Mouse (Mus musculus): ENCODE results near the gene Pah. TPM values are rescaled to one million over a fixed set of nuclear protein-coding genes. Genes with fewer than 3 reads are reported as not detected.

The Pah gene
- total RNA-seq (2021): 4.9 TPM in 1 of 2 replicates, not detected in the other
- long read RNA-seq, transcript Pah-201 (13 exons, 2,142 nt): major isoform, 374 of 412 reads
- long read RNA-seq, partial matches to known transcripts: 33 of 412 reads
- long read RNA-seq, other reads (novel, unspliced or antisense): 5 of 412 reads

DNA sequence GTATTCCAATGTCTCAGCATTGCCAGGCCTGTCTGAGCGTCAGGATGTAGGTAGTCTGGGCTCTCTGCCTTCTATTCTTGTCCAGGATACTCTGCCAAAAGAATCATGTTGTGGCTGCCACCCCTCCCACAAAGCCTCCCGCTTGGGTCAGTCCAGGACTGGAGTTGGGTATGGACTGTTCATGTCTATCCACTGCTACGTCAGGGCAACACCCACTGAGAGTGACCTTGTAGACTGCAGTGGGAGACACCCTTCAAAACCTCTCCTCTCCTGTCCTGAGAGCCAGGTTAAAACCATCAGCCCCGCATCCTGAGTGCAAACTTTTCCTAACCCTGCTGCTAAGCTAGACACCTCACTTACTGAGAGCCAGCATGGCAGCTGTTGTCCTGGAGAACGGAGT lies at the start of gene Pah:
Gene Pah, plus strand, starts transcription at position 150 of the 400 bp plus-strand sequence.
- no peak for DNase-seq

GRCm38 (mm10) chr10:87473475-87474131 lies 48.0 kb upstream of the Pah start:
- DNase-seq: no peak

DNA sequence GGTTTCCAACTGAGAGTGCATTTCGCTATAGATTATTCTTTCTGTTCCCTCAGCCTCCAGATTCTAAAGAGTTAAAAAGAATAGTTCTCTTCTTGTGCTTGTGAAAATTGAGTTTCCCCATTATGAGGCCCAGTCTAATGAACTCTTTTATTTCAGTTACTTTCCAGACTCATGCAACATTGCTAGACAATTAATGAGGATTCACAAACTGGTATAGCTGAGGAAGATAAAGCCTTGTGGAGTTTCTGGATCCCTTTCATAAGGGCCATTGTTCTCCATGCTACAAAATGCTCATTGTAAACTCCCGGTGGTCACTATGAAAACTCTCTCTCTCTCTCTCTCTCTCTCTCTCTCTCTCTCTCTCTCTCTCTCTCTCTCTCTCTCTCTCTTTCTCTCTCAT lies 46.6 kb upstream of the Pah start:
- no peak for DNase-seq

DNA sequence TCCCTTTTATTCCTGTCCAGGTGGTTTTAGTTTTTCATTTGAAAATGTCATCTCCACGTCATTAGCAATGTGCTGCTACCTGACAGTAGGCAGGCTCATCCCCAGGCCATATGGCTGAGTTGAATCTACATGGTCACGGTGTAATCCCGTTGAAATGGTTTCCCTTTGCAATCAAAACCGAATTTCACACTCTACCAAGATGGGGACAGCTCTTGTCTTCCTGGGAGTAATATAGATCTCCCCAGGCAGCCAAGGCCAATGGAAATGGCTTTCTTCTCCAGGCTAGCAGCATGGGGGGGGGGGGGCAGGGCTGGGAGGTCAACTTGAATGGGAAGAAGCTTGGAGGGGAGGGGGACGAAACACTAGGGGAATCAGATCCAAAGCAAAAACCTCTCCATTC lies 43.7 kb upstream of the Pah start:
- DNase-seq: no peak

DNA sequence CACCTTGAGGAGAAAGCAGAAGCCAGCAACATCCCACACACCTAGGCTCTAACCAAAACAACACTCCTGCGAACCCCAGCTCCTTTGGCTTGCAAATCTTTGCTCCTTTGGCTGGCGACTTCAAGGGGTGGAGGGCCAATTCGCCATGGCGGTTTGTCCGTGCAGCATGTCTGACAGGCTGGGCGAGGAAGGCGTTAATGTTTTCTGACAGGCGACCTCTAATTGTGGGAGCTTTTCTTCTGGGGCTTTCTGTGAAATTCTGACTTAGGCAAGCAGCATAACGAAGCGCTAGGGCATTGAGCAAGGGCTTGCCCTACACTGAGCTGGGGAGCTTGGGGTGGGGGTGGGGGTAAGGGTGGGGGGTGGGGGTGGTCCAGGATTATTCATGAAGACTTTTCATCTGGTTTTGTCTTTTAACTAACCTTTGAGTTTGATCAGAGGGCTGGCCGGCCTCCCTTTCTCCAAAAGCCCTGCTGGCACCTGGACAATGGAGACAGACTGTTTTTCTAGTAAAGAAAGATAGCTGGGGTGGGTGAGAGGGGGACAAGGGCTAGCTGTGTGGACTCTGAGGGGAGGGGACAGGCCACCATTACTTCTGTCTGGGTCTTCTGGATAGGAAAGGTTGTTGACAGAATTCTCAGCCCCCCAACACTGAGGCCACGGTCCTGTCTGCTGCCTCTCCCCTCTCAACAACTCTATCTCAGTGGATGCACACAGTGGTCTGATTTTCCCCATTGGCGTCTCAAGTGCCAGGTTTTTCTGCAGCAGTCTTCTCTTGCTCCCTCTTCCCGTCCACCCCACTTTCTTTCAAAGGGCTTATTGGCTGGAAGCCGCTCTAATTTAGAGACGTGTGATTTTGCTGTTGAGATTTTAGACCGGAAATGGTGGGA lies 36.5 kb upstream of the Pah start:
- no peak for DNase-seq

- DNase-seq: peak; percentile 6
Observed at GRCm38 (mm10) chr10:87485721-87486620, 35.6 kb upstream of the Pah start.

DNA sequence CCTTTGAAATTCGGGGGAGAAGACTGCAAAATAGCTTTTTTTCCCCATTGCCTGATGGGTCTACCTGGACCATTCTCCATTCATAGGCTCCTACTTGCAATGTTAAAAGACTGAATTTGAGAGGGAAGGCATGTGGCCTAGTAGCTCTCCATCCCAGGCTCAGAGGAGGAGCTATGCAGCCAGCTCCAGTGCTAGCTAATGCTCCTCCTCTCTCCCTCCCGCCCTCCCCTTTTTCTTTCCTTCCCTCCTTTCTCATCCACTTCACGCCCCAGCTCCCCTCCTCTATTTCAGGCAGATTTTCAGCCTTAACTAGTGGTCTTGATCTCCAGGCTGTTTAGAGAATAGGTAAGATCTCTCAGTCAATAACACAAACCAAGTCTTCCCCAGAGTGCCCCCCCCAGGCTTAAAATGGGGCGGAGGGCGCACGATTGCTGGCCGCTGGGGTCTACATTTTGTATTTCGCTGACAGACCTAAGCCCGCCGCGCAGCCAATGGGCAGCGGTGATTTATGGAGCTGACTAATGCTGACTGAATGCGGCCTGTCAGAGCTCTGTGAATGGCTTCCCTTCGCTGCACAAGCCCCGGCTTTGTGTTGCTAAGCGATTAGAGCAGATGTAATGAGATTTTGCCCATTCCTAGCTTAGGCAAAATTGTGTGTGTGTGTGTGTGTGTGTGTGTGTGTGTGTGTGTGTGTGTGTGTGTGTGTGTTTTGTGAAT lies 33.0 kb upstream of the Pah start:
- DNase-seq: peak; percentile 41

DNA sequence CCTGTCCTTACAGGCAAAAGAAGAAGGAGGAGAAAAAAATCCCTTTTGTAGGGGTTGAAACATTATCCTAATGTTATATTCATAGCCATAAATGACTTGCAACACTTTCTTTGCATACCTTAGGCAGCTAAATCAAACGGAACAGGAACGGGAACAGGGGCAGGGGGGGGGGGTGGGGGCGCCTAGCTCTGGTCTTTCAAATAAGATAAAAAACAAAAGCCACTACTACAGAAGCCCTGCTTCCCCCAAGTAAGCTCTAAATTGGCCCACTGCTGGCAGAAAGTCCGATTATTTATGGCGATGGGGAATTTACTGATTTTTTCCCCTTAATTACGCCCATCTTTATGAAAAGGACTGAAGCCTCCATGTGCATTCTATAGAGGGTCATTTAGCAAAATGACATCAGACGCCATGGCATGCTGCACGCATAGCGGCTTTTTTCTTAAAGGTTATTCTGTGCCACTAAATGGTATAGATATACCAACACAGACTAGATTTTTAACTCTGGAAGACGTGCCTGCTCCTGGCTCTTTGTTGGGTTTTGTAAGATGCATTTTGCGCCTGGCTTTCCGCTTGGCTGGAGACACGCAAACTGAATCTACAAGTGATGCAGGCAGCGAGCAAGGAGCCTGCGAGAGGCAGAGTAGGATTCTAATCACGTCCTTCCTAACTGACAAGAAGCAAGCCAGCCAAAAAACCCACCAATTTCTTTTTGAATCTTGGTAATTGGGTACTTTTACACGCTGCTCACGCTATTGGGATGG lies 32.2 kb upstream of the Pah start:
- DNase-seq: no peak

DNA sequence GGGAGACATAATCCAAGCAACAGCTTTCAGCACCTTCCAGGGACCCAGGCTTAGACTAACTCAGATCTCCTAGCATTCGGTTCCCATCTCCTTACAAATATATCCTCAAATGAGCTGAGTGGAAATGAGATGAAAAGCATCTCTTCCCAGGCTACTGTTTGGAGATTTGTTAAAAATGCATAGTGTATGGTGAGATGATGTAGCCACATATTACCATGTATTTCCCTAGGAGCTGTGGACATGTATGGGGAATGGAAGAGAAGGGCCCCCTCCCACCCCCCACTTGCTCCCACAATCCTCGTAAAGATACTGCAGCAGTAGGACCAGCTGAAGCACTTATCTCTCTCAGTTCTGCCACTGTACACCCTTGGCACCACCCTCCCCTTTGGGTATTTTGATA lies 31.3 kb upstream of the Pah start:
- no peak for DNase-seq

- DNase-seq: no peak
Observed at GRCm38 (mm10) chr10:87491485-87492040, 30.0 kb upstream of the Pah start.

DNA sequence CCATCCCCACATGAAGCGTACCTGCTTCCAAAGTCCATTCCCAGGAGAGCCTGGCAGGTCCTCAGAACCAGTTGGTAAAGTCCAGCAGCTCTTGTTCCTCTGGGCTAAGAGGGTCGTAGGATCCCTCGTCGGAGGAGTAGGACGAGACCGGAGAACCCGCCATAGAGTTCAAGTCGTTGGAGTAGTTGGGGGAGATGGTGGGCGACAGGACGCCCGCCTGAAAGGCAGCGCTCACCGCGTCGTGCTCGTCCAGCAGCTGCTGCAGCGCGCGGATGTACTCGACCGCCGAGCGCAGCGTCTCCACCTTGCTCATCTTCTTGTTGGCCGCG lies 29.3 kb upstream of the Pah start:
- DNase-seq: no peak

- peak; percentile 70 for DNase-seq
Observed at GRCm38 (mm10) chr10:87492661-87493551, 28.7 kb upstream of the Pah start.

DNA sequence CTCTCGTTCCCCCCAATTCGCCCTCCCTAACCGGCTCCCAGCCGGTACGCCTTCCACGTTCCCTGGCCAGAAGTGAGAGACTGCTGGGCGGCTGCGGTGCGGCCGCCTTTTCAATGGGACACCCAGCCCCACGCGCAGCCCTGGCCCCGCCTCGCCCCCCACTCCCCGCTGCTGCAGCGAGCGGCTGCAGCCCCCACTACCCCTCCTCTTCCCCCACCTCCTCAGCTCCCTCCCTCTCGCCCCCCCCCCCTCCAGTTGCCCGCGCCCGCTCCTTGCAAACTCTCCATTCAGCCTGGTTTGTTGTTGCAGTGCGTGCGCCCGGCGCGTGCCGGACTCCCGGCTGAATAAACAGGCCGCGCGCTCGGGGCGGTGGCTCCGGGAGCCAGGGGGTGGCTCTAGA lies 28.0 kb upstream of the Pah start, which contains the start of gene Ascl1:
Gene Ascl1, minus strand, starts transcription at position 85 of the 400 bp plus-strand sequence.
- DNase-seq: peak; percentile 10

- no peak for DNase-seq
Observed at GRCm38 (mm10) chr10:87494176-87494575, 27.4 kb upstream of the Pah start.

DNA sequence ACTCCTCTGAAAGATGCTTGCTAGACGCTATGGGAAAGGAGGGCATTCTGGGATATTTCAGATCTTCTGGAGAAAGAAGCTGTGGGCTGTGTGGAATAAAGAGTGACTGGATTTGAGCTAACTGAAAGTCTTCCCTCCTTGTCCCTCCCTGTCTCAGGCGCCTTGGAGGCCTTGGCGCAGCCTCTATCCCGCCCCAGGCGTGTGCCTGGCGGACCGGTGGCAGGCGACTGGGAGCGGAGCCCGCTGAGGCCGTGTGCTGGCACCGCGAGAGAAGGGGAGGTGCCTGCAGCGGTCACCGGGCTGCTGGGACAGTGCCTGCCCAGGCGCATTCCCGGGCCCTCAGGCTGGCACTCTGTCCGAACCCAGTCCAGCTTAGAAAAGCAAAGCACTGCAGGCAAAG lies 27.0 kb upstream of the Pah start:
- DNase-seq: peak; percentile 69

- no peak for DNase-seq
Observed at GRCm38 (mm10) chr10:87497056-87497455, 24.5 kb upstream of the Pah start.

DNA sequence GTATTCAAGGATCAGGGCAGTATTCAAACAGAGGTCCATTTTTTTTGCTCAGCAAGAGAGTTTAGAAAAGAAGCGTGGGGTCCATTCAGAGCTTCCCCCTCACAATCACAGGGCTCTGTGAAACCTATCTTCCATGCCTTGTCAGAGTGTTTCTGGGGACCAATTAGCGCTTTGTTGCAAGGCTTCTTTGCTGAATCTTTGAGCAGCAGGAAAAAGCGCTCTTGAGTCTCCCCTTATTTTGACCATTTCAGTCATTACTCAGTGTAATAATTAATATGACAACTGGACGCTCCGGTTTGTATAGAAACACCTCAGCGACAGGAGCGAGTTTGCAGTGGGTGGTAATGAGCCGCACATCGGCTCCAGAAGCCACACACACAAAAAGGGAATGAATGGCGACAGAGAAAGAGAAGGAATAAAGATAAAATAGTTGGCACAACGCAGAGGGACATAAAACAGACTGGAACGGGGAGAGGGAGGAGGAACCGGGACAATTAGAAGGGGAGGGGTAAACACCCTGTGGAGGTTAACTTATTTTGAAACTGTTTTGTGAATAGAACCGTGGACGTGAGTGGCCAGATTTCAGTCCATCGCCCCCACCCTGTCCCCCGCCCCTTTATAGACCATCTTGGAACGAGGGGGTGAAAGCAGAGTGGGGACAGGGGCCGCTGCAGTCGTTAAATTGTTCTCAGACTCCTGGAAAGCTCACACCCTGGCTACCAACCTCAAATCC lies 20.5 kb upstream of the Pah start:
- no peak for DNase-seq

- DNase-seq: no peak
Observed at GRCm38 (mm10) chr10:87501659-87502042, 19.9 kb upstream of the Pah start.

DNA sequence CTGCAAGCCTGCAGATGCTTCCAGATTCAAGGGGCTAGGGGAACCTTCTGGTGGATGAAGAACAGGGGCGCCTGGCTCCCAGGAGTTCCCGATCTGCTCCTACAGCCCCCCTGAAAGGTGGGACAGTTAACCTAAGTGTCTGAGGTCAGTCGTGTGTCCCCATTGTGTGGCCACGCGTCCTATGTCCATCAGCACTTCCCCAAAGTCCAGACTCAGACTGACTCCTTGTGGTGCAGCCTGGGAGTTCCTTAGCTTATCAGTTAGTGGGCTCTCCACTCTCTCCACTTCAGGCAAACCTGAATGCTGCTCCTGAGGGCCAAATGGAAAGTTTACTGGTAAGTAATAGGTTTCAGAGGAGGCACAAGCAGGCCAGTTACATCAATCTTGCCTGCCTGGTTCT lies 19.3 kb upstream of the Pah start:
- no peak for DNase-seq
